Mouse (Mus musculus) limb, embryonic 11.5 days (tissue): ENCODE measurements around the gene Ccdc125. TPM values are rescaled to one million over a fixed set of nuclear protein-coding genes. Genes with fewer than 3 reads are reported as not detected.

Experiments used
- ATAC-seq: fragments of 200-750 bp; cut with Nextera tagmentation; 2 replicates; pipeline ENCODE4 v1.8.0; 2017; ENCODE audit warnings: low read depth; ENCODE audit not compliant: insufficient number of reproducible peaks, low FRiP score, low TSS enrichment
- DNase-seq: peaks from one replicate; pipeline ENCODE4 v3.0.0-alpha.2; 2015; ENCODE audit warnings: low spot score
- H3K27ac ChIP-seq: fragments of 300-500 bp; sonication (generic); replicated peaks from 2 replicates; pipeline ENCODE4 v1.5.1; 2014; ENCODE audit warnings: low read depth, mild to moderate bottlenecking, low read length
- H3K27me3 ChIP-seq: fragments of 300-500 bp; sonication (generic); 2 replicates; pipeline ENCODE4 v1.6.1; 2014; ENCODE audit warnings: mild to moderate bottlenecking, low read length, mixed read lengths; ENCODE audit not compliant: control insufficient read depth, insufficient read depth
- H3K36me3 ChIP-seq: fragments of 300-500 bp; sonication (generic); 2 replicates; pipeline ENCODE4 v1.6.1; 2014; ENCODE audit warnings: mild to moderate bottlenecking, low read length, moderate library complexity, mixed read lengths; ENCODE audit not compliant: control insufficient read depth, insufficient read depth
- H3K4me1 ChIP-seq: fragments of 300-500 bp; sonication (generic); 2 replicates; pipeline ENCODE4 v1.6.1; 2014; ENCODE audit warnings: low read length, mixed read lengths; ENCODE audit not compliant: control insufficient read depth, insufficient read depth
- H3K4me2 ChIP-seq: fragments of 300-500 bp; sonication (generic); 2 replicates; pipeline ENCODE4 v1.6.1; 2014; ENCODE audit warnings: low read depth, mild to moderate bottlenecking, moderate library complexity; ENCODE audit not compliant: severe bottlenecking
- H3K4me3 ChIP-seq: fragments of 300-500 bp; sonication (generic); 2 replicates; pipeline ENCODE4 v1.5.1; 2014; ENCODE audit warnings: low read depth, low read length
- H3K9ac ChIP-seq: fragments of 300-500 bp; sonication (generic); 2 replicates; pipeline ENCODE4 v1.6.1; 2014; ENCODE audit warnings: mild to moderate bottlenecking, low read length
- H3K9me3 ChIP-seq: fragments of 300-500 bp; sonication (generic); 2 replicates; pipeline ENCODE4 v1.6.1; 2016; ENCODE audit warnings: low read length; ENCODE audit not compliant: control insufficient read depth
- WGBS: fragments of 180-500 bp; shearing (Covaris S2); extraction: QIAGEN DNeasy Blood & Tissue Kit; methylation state at CpG from one replicate; pipeline ENCODE4 v1.1.7; 2014; 5-methylcytosine and 5-hydroxymethylcytosine counted together
- polyA plus RNA-seq: library from polyadenylated mRNA; unstranded; fragments of >200 nt; fragmentation: Nextera tagmentation; extraction: Ambion mirVana; gene quantifications from 2 replicates; pipeline ENCODE4 v1.2.1, GENCODE M21; 2014

The Ccdc125 gene
- 4.6 and 5.2 TPM in 2 replicates for polyA plus RNA-seq

- no peaks in the 10 kb centered on the region for H3K27me3 ChIP-seq
- H3K4me3 ChIP-seq: peak within 1 kb of the TSS; percentile 63
- H3K9ac ChIP-seq: peak within 1 kb of the TSS; percentile 68
- DNase-seq: peak; percentile 73
- H3K4me2 ChIP-seq: peak within 1 kb of the TSS; percentile 80
- H3K27ac ChIP-seq: no peak within 1 kb of the TSS
- H3K36me3 ChIP-seq: no peaks in the 10 kb centered on the region
- no peaks in the 10 kb centered on the region for H3K9me3 ChIP-seq
- peak; percentile 63 for ATAC-seq
- under 1% methylated on average over 44 of the region's 44 CpGs for WGBS
- H3K4me1 ChIP-seq: no peaks in the 10 kb centered on the region
Observed at GRCm38 (mm10) chr13:100669291-100670022, at the start of gene Ccdc125. TSS of gene Ccdc125 (plus strand) at chr13:100669717.

- no peaks in the 10 kb centered on the region for H3K4me1 ChIP-seq
- no peak for DNase-seq
- no peak overlapping the region for H3K4me3 ChIP-seq
- peaks cover 4% of the 10 kb centered on the region; the same call in 1 of the 2 replicates for H3K27me3 ChIP-seq
- 93% methylated on average over 4 of the region's 4 CpGs for WGBS
- no peak overlapping the region for H3K9ac ChIP-seq
- ATAC-seq: no peak
- no peaks in the 10 kb centered on the region for H3K9me3 ChIP-seq
- H3K27ac ChIP-seq: no peak overlapping the region
- peaks cover 18% of the 10 kb centered on the region for H3K36me3 ChIP-seq
- H3K4me2 ChIP-seq: no peak overlapping the region
Observed at GRCm38 (mm10) chr13:100622241-100622640, 47.3 kb upstream of the Ccdc125 start.

- no peaks in the 10 kb centered on the region for H3K9me3 ChIP-seq
- WGBS: 94% methylated on average over 3 of the region's 3 CpGs
- no peak overlapping the region for H3K4me2 ChIP-seq
- ATAC-seq (no peak), DNase-seq (no peak)
- H3K27me3 ChIP-seq: no peaks in the 10 kb centered on the region
- no peak overlapping the region for H3K9ac ChIP-seq
- no peaks in the 10 kb centered on the region for H3K4me1 ChIP-seq
- H3K4me3 ChIP-seq: no peak overlapping the region
- peaks cover 14% of the 10 kb centered on the region; the same call in 1 of the 2 replicates for H3K36me3 ChIP-seq
- H3K27ac ChIP-seq: no peak overlapping the region
Observed at GRCm38 (mm10) chr13:100634106-100634691, 35.3 kb upstream of the Ccdc125 start.

GRCm38 (mm10) chr13:100642471-100643209 lies 26.9 kb upstream of the Ccdc125 start:
- Histone ChIP-seq H3K9ac (no peak overlapping the region), H3K27me3 (no peaks in the 10 kb centered on the region), H3K27ac (no peak overlapping the region), H3K4me2 (no peak overlapping the region), H3K9me3 (no peaks in the 10 kb centered on the region), H3K4me1 (no peaks in the 10 kb centered on the region), H3K4me3 (no peak overlapping the region), H3K36me3 (peaks cover 19% of the 10 kb centered on the region; the same call in 1 of the 2 replicates)
- 93% methylated on average over 4 of the region's 4 CpGs for WGBS
- DNase-seq (no peak), ATAC-seq (no peak)

- DNase-seq: no peak
Observed at GRCm38 (mm10) chr13:100648223-100648622, 21.3 kb upstream of the Ccdc125 start.

GRCm38 (mm10) chr13:100650550-100651438 lies 18.7 kb upstream of the Ccdc125 start, which contains the start of the genes Ak6 and Rad17:
TSS of gene Ak6 (plus strand) at chr13:100650979.
TSS of gene Rad17 (minus strand) at chr13:100651051.
- H3K27ac ChIP-seq: peak within 1 kb of the TSS; percentile 96
- no peaks in the 10 kb centered on the region for H3K9me3 ChIP-seq
- ATAC-seq: peak; percentile 97
- DNase-seq: peak; percentile 96
- peak within 1 kb of the TSS; percentile 65 for H3K4me2 ChIP-seq
- H3K4me3 ChIP-seq: peak within 1 kb of the TSS; percentile 74
- peaks cover 4% of the 10 kb centered on the region for H3K4me1 ChIP-seq
- H3K9ac ChIP-seq: peak within 1 kb of the TSS; percentile 92
- under 1% methylated on average over 70 of the region's 73 CpGs for WGBS
- H3K36me3 ChIP-seq: peaks cover 6% of the 10 kb centered on the region; the same call in 1 of the 2 replicates
- H3K27me3 ChIP-seq: no peaks in the 10 kb centered on the region

More at GRCm38 (mm10) chr13:100648223-100648622, 21.3 kb upstream of the Ccdc125 start:
- no peak overlapping the region for H3K4me2 ChIP-seq
- WGBS: 96% methylated on average over 8 of the region's 8 CpGs
- peaks cover 7% of the 10 kb centered on the region; the same call in 1 of the 2 replicates for H3K36me3 ChIP-seq
- H3K27ac ChIP-seq: no peak overlapping the region
- peaks cover 4% of the 10 kb centered on the region for H3K4me1 ChIP-seq
- no peaks in the 10 kb centered on the region for H3K9me3 ChIP-seq
- H3K9ac ChIP-seq: no peak overlapping the region
- no peak for ATAC-seq
- no peaks in the 10 kb centered on the region for H3K27me3 ChIP-seq
- H3K4me3 ChIP-seq: no peak overlapping the region

- H3K27ac ChIP-seq: peak within 1 kb of the TSS; percentile 96
- no peak for DNase-seq
- no peaks in the 10 kb centered on the region for H3K9me3 ChIP-seq
- peaks cover 4% of the 10 kb centered on the region; the same call in 1 of the 2 replicates for H3K36me3 ChIP-seq
- WGBS: 1% methylated on average over 42 of the region's 63 CpGs
- H3K4me1 ChIP-seq: peaks cover 4% of the 10 kb centered on the region
- H3K9ac ChIP-seq: peak within 1 kb of the TSS; percentile 92
- H3K4me3 ChIP-seq: peak within 1 kb of the TSS; percentile 74
- no peak for ATAC-seq
- H3K4me2 ChIP-seq: peak within 1 kb of the TSS; percentile 65
- H3K27me3 ChIP-seq: no peaks in the 10 kb centered on the region
Observed at GRCm38 (mm10) chr13:100651439-100652186, 17.9 kb upstream of the Ccdc125 start, which contains the start of gene Taf9. TSS of gene Taf9 (plus strand) at chr13:100651579.
